Mouse (Mus musculus) mature B cell (primary cell): Measurements from ENCODE around the gene Marcksl1.
"Not testable (repeated sequence)": the region's sequence is repeated elsewhere in the genome, so short reads cannot be mapped to it uniquely, and the experiment has no call there.

Source experiments
- in situ Hi-C: fragments of 300-500 bp; cut with MboI; formaldehyde crosslinking; loops from 2 replicates; pipeline ENCODE4 v1.14.3; 2019

Gene Marcksl1

GRCm38 (mm10) chr4:129509650-129510049 is 3.7 kb upstream of the Marcksl1 start:
- in situ Hi-C loops: no loop called here

GRCm38 (mm10) chr4:129510723-129511412 is 2.5 kb upstream of the Marcksl1 start:
- in situ Hi-C loops: no loop called here

- in situ Hi-C loops: no loop called here
Observed at GRCm38 (mm10) chr4:129511413-129512096, 1.8 kb upstream of the Marcksl1 start.

- in situ Hi-C loops: no loop called here
Observed at GRCm38 (mm10) chr4:129513891-129514290, 510 bp downstream of the Marcksl1 start.

GRCm38 (mm10) chr4:129514300-129514898 is 1.0 kb downstream of the Marcksl1 start:
- in situ Hi-C loops: no loop called here

- in situ Hi-C loops: no loop called here
Observed at GRCm38 (mm10) chr4:129516925-129517324, 3.5 kb downstream of the Marcksl1 start.

GRCm38 (mm10) chr4:129518519-129518918 is 5.1 kb downstream of the Marcksl1 start:
- in situ Hi-C loops: no loop called here

GRCm38 (mm10) chr4:129525338-129525737 is 12.0 kb downstream of the Marcksl1 start:
- in situ Hi-C loops: no loop called here

GRCm38 (mm10) chr4:129525889-129526288 is 12.5 kb downstream of the Marcksl1 start:
- in situ Hi-C loops: no loop called here

- in situ Hi-C loops: not testable (repeated sequence)
Observed at GRCm38 (mm10) chr4:129528901-129529300, 15.5 kb downstream of the Marcksl1 start.

GRCm38 (mm10) chr4:129540012-129540411 is 26.6 kb downstream of the Marcksl1 start:
- in situ Hi-C loops: loop anchor here (10.0 kb wide), 1 partner anchor 65 kb away; the partner anchor contains the start of genes Eif3i and Tmem234

- in situ Hi-C loops: loop anchor here (10.0 kb wide), 1 partner anchor 63 kb away; the partner anchor contains the start of genes Eif3i and Tmem234
Observed at GRCm38 (mm10) chr4:129541868-129542591, 28.6 kb downstream of the Marcksl1 start.

GRCm38 (mm10) chr4:129542592-129543141 is 29.3 kb downstream of the Marcksl1 start, which contains the start of gene Hdac1:
Gene Hdac1, minus strand, starts transcription at chr4:129542713.
- in situ Hi-C loops: loop anchor here (10.0 kb wide), 1 partner anchor 62 kb away; the partner anchor contains the start of genes Eif3i and Tmem234

GRCm38 (mm10) chr4:129544106-129544505 is 30.7 kb downstream of the Marcksl1 start:
- in situ Hi-C loops: loop anchor here (10.0 kb wide), 1 partner anchor 61 kb away; the partner anchor contains the start of genes Eif3i and Tmem234

- in situ Hi-C loops: loop anchor here (10.0 kb wide), 1 partner anchor 57 kb away; the partner anchor contains the start of genes Eif3i and Tmem234
Observed at GRCm38 (mm10) chr4:129547631-129548030, 34.2 kb downstream of the Marcksl1 start.

GRCm38 (mm10) chr4:129549306-129549705 is 35.9 kb downstream of the Marcksl1 start:
- in situ Hi-C loops: loop anchor here (10.0 kb wide), 1 partner anchor 55 kb away; the partner anchor contains the start of genes Eif3i and Tmem234

- in situ Hi-C loops: no loop called here
Observed at GRCm38 (mm10) chr4:129550295-129550694, 36.9 kb downstream of the Marcksl1 start.

- in situ Hi-C loops: not testable (repeated sequence)
Observed at GRCm38 (mm10) chr4:129554512-129554911, 41.1 kb downstream of the Marcksl1 start.

- in situ Hi-C loops: no loop called here
Observed at GRCm38 (mm10) chr4:129555421-129555861, 42.1 kb downstream of the Marcksl1 start.

GRCm38 (mm10) chr4:129555862-129556531 is 42.6 kb downstream of the Marcksl1 start:
- in situ Hi-C loops: no loop called here
